Mouse (Mus musculus) cerebellum, postnatal 10 days (tissue): ENCODE data around the gene Arfgef2.

Experiments
- DNase-seq, 2 experiments: peaks; one replicate each; pipeline ENCODE4 v3.0.0; 2021; ENCODE audit warnings: mixed read lengths in 2 of 2

Gene Arfgef2

DNA sequence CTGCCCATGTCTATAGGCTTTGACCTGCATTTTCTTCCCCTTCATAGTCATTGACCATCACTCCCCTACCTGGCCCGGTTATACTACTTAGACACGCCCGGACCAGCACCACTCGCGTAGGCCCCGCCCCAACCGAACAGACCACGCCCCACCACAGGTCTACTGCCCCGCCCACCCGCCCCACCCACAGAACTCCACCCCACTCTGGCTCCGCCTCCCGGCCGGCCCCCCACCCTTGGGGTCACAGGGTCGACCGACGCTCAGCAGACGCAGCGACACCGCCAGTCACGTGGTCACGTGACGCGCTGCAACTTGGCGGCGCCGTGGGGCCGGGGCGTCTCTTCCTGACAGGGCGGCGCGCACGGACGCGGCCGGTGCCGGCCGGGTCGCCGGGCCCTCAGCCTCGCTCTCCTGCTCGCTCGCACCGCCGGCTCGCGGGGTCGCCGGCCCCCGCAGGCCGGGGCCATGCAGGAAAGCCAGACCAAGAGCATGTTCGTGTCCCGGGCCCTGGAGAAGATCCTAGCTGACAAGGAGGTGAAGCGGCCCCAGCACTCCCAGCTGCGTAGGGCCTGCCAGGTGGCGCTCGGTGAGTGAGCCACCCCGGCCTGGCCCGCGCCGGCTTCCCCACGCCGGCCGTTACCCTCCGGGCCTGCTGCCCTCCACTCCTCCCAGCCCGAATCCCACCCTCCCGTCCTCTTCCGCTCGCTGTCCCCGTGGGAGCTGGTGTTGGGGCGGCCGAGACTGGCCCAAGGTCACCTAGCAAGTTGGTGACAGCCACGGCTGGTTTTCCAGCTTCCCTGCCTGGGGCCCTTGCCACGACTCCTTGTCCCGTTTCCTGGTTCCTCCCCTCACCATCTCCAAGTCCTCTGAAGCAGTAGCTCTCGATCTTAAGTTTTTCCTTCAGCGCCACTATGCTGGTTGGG is at the start of gene Arfgef2:
Gene Arfgef2, plus strand, starts transcription at position 339 of the 923 bp plus-strand sequence.
- peak; percentile 95 to 96 for DNase-seq

DNA sequence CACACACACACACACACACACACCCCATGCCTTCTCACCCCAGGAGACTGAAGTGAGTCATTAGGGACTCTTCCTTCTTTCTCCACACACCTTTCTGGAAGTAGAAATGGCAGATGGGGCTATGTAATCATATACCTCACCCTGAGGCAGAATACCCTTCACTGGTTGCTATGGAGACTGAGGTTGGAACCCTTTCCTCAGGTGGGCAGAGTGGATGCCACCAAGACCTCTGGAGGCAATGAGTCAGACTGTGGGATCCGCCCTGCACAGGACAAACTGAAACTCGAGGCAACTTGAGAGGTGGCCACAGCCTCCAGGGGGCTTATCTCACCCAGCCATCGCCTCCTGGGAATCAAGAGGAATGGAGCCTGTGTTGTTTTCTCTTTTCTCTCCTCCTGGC is 47.4 kb upstream of the Arfgef2 start:
- no peak for DNase-seq

DNA sequence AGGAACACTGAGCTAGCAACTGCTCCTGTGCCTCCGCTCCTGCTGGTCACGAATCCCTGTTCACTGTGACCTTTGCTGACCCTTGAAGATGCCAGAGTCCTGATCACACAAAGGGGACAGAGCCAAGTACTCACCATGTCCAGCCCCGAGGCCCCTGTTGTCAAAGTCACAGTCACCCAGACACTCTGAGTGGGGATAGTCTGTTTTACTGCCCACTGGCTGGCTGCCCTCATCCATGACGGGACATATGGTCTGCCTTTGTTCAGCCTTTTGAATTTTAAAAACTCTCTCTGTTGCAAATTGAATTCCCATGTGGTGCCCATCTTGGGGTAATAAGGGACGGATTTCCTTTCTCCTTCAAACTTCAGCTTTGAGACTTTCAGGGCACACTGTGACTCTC is 41.3 kb upstream of the Arfgef2 start:
- DNase-seq = peak in 1 of 2 experiments; percentile 50

GRCm38 (mm10) chr2:166767591-166767990 is 37.8 kb upstream of the Arfgef2 start:
- no peak for DNase-seq

DNA sequence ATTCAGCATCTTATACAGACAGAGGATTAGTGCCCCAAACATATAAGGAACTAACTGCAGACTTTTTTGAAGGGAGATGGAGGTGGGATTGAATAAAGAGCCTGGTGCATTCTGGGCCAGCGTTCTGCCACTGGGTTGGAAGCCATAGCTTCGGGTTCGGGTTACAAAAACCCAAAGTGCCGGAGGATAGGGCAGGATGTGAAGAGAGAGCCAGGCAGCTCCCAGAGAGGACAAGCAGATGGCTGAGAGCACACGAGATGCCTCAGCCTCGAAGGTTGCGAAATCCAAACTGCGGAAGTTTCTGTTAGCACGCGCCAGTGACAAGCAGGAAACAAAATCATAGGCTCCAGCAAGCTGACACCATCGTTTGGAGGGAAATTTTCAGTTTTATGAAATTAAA is 34.0 kb upstream of the Arfgef2 start:
- no peak for DNase-seq

- no peak for DNase-seq
Measured at GRCm38 (mm10) chr2:166773587-166773986, 31.8 kb upstream of the Arfgef2 start.

GRCm38 (mm10) chr2:166774275-166774674 is 31.1 kb upstream of the Arfgef2 start:
- DNase-seq = no peak

DNA sequence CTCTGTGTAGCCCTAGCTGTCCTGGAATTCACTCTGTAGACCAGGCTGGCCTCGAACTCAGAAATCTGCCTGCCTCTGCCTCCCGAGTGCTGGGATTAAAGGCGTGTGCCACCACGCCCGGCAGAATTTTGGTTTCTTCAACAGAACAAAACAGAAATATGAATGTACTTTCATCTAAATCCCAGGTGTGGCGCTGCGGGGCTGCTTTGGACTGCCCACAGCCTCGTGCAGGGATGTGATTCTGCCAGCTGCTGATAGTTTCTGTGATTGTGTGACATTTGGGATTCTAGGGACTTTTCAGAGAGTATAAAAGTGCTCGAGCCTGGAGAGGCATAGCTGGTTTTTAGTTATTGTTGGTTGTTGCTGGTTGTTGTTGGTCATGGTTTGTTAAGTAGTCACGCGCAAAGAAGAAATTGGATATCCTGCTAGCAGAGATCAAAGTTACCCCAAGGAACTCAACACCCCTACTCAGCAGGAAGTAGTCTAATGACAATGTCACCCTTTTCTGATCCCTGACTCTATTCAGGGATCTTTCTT is 30.0 kb upstream of the Arfgef2 start:
- no peak for DNase-seq

- peak; percentile 66 to 78 for DNase-seq
Measured at GRCm38 (mm10) chr2:166776272-166776671, 29.1 kb upstream of the Arfgef2 start.

DNA sequence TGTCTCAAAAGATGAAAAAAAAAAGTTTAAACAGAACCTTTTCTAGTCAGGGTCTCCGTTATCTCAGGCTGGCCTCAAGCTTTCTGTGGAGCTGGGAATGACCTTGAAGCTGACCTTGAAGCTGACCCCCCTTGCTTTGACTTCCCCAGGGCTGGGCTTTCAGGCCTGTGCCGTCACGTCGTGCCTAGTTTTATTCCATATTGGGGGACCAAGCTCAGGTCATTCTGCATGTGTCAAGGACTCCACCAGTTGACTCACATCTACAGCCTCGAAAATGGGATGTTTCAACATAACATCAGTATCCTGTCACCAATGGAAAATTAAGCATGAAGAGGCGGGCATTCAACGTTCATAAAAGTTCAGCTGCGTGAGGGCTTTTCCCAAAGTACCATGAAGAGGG is 25.4 kb upstream of the Arfgef2 start:
- no peak for DNase-seq

- DNase-seq = peak; percentile 89 to 92
Measured at GRCm38 (mm10) chr2:166780980-166781578, 24.3 kb upstream of the Arfgef2 start.

DNA sequence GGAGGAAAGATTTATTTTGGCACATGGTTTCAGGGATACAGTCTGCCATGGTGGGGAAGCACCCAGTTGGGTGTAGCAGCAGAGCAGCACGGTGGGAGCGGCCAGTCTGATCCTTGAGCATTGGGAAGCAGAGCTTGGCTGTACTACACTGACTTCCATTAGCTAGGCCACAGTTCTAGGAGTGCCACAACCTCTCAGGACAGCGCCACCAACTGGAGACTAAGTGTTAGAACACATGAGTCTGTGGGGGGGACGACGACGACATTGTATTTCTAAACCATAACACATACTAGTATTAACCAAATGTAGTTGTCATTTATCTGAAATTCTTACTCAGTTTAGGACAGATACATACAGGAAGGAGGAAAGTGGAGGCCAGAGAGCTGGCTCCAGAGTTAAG is 21.0 kb upstream of the Arfgef2 start:
- peak in 1 of 2 experiments; percentile 13 for DNase-seq

DNA sequence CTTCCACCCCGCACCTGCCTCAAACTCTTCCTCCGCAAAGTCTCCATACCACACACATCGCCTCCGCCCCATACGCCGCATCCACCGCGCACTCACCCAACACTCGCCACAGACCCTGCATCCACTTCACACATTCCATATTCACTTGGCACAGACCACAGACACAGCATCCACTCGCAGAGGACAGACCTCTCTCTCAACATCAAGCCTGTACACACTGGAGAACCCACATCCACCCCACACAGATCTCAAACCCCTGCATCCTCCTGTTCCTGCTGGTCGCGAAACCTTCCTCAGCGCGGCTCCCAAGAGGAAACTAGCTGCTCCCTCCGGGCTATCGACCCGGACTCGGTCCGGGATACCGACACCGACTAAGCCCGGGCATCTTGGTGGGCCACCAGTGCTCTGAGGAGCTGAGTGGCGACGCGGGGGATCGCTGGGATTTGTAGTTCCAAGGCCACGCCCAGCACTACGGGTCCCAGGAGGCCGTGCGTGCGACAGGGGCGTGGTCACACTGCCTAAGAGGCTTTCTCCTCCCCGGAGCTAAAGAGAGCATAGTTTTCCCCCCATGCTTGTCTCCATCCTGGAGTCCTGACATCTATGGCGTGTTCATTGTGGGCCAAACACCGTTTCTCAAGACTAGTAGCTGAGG is 18.9 kb upstream of the Arfgef2 start:
- DNase-seq = peak; percentile 94 to 96

DNA sequence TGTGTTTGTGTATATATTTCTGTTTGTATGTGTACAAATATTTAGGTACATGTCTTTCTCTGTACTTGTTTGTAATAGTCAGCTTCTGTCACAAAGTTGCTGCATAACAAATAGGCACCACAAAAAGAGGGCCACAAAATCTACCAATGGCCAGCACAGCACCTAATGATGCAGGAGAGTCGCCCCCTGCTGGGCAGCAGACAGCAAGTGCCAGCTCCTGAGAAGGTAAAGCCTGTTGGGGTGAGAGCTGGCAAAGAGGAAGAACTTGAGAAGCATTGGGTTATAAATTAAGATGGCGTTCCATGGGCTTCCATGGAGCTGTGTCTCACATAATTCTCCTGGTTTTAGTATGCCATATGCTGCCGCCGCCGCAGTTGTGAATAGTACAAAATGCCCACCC is 13.7 kb upstream of the Arfgef2 start:
- peak; percentile 40 to 46 for DNase-seq

GRCm38 (mm10) chr2:166792355-166792754 is 13.0 kb upstream of the Arfgef2 start, which contains the start of gene Trp53rkb:
Trp53rkb (plus strand) TSS chr2:166792531.
- DNase-seq = peak in 1 of 2 experiments; percentile 13

DNA sequence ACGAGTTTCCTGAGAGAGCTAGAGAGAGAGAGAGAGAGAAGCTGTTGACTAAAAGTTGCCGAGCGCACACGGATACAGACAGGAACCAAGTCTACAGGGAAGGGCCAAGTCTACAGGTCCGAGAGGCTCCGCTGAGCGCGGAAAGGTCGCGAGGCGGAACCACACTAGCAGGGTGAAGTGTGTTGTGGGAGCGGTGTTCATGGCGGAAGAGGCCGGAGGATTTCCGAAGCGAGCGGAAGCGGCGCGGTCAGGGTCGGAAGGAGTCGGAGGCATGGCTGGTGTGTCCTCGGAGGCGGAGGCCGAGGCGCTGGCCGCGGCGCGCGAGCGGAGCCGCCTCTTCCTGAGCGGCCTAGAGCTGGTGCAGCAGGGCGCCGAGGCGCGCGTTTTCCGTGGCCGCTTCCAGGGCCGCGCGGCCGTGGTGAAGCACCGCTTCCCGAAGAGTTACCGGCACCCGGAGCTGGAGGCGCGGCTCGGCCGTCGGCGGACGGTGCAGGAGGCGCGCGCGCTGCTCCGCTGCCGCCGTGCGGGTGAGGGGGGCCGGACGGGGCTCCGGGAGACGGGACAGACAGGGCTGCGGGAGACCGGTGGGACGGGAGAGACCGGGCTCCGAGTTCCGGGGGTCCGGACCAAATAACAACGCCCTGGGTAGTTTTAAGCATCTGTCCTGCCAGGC is 11.7 kb upstream of the Arfgef2 start:
- peak; percentile 87 to 92 for DNase-seq

GRCm38 (mm10) chr2:166799615-166800472 is 5.5 kb upstream of the Arfgef2 start:
- no peak for DNase-seq

- no peak for DNase-seq
Measured at GRCm38 (mm10) chr2:166800473-166800857, 4.9 kb upstream of the Arfgef2 start.

- no peak for DNase-seq
Measured at GRCm38 (mm10) chr2:166801436-166801835, 4.0 kb upstream of the Arfgef2 start.

DNA sequence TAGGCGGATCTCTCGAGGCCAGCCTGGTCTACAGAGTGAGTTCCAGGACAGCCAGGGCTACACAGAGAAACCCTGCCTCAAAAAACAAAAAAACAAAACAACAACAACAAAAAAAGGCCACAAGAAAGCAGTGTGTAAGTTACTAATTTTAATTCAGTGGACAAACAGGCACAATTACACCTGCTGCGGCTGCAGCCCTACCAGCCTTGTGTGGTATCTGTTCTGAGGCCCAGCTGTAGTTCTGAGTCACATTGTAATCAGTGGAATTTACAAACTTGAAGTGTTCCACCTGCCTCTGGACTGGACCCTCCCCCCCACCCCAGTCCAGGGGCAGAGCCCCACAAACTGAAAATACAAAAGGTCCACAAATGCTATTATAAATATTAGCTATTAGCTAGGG is 2.1 kb upstream of the Arfgef2 start:
- no peak for DNase-seq

DNA sequence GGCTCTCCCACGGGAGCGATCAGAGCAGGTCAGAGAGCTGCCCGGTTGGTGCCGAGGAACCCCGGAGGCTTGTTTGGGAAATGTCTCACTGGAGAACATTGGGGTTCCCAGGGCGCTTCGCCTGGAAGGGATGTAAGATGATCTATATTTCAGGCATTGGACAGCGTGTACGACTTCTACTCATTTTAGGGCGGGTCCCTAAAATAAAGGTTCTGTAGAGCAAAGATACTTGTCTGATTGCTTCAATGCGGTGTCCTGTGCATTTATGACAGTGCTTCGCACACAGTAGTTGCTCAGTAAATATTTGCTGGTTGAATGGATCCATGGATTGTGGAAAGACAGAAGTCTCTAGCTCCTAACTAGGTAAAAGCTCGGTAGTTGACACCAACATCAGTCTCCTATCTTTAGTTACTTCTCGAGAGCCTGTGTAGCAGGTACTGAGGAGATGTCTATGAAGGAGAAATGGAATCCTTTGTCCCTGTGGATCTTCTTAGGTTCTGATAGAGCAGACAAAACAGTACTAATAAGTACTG is 851 bp downstream of the Arfgef2 start:
- DNase-seq = no peak
